Comparison of ENCODE assay signal across 8 mouse cellular contexts in genomic region chr19:6993011-6993770, GRCm38 (mm10). TPM values are rescaled to one million over a fixed set of nuclear protein-coding genes. Genes with fewer than 3 reads are reported as not detected.
DNase-seq lines count a peak whose midpoint lies in the region; ATAC-seq and TF ChIP-seq lines count a peak whose summit lies in the region.

No protein-coding gene starts in this region.

- peak overlapping the region; percentile 84 for H3K4me2 ChIP-seq in hindbrain, embryonic 11.5 days (replicated peaks; ENCODE audit: low read depth, low read length)
- H3K4me2 ChIP-seq in midbrain, embryonic 13.5 days (replicated peaks) = peak overlapping the region; percentile 89

- peak overlapping the region; percentile 18 for H3K27ac ChIP-seq in kidney, adult 2 months (ENCODE audit: insufficient read depth, low read depth, low read length)
- H3K27ac ChIP-seq in cortical plate, adult 2 months (ENCODE audit: insufficient read depth, low read length) = no peak overlapping the region
- H3K27ac ChIP-seq in hindbrain, embryonic 11.5 days (ENCODE audit: low read depth, low read length) = peak overlapping the region; percentile 73
- H3K27ac ChIP-seq in midbrain, embryonic 13.5 days = peak overlapping the region; percentile 52

- TF ChIP-seq CTCF in kidney, adult 2 months (conservative IDR thresholded peaks at IDR 0.05; ENCODE audit: insufficient read depth, insufficient read length, low read depth, low read length) = no peak
- no peak for TF ChIP-seq CTCF in cortical plate, adult 2 months (IDR thresholded peaks at IDR 0.05; ENCODE audit: extremely low read depth, insufficient read depth, low read length)

- no peaks in the 10 kb centered on the region for H3K27me3 ChIP-seq in kidney, adult 2 months (replicated peaks; ENCODE audit: control insufficient read depth, insufficient read depth, low read length)
- H3K27me3 ChIP-seq in hindbrain, embryonic 11.5 days (ENCODE audit: control insufficient read depth, insufficient read depth, low read length) = no peaks in the 10 kb centered on the region
- no peaks in the 10 kb centered on the region for H3K27me3 ChIP-seq in midbrain, embryonic 13.5 days

- H3K9ac ChIP-seq in hindbrain, embryonic 11.5 days (ENCODE audit: low read depth, low read length) = peak overlapping the region; percentile 58
- H3K9ac ChIP-seq in midbrain, embryonic 13.5 days (replicated peaks) = peak overlapping the region; percentile 72

- no peak for TF ChIP-seq POLR2A in kidney, adult 2 months (IDR thresholded peaks at IDR 0.05; ENCODE audit: low read depth, low read length)
- no peak for TF ChIP-seq POLR2A in cortical plate, adult 2 months (IDR thresholded peaks at IDR 0.05; ENCODE audit: extremely low read depth, insufficient read depth, low read length)

- peaks cover 4% of the 10 kb centered on the region; the same call in 1 of the 2 replicates for H3K4me1 ChIP-seq in kidney, adult 2 months (ENCODE audit: control insufficient read depth, insufficient read depth, low read length)
- peaks cover 4% of the 10 kb centered on the region; the same call in 1 of the 2 replicates for H3K4me1 ChIP-seq in cortical plate, adult 2 months (ENCODE audit: control insufficient read depth, insufficient read depth, low read length)
- H3K4me1 ChIP-seq in hindbrain, embryonic 11.5 days (replicated peaks; ENCODE audit: control insufficient read depth, insufficient read depth, low read length) = peaks cover 10% of the 10 kb centered on the region
- H3K4me1 ChIP-seq in midbrain, embryonic 13.5 days (replicated peaks) = peaks cover 47% of the 10 kb centered on the region

- no peaks in the 10 kb centered on the region for H3K36me3 ChIP-seq in kidney, adult 2 months (ENCODE audit: control insufficient read depth, insufficient read depth, low read length)
- H3K36me3 ChIP-seq in hindbrain, embryonic 11.5 days (ENCODE audit: control insufficient read depth, insufficient read depth, low read length) = no peaks in the 10 kb centered on the region
- H3K36me3 ChIP-seq in midbrain, embryonic 13.5 days = peaks cover 6% of the 10 kb centered on the region; the same call in 1 of the 2 replicates

- peak overlapping the region; percentile 39 for H3K4me3 ChIP-seq in kidney, adult 2 months (ENCODE audit: insufficient read depth, low read depth, low read length)
- H3K4me3 ChIP-seq in cortical plate, adult 2 months (ENCODE audit: insufficient read depth, low read length) = peak overlapping the region; percentile 47; the same call in 1 of the 2 replicates
- peak overlapping the region; percentile 43 for H3K4me3 ChIP-seq in hindbrain, embryonic 11.5 days (ENCODE audit: low read depth, low read length)
- peak overlapping the region; percentile 53 for H3K4me3 ChIP-seq in midbrain, embryonic 13.5 days (replicated peaks)

- H3K9me3 ChIP-seq in hindbrain, embryonic 11.5 days (ENCODE audit: control insufficient read depth, low read length) = no peaks in the 10 kb centered on the region
- no peaks in the 10 kb centered on the region for H3K9me3 ChIP-seq in midbrain, embryonic 13.5 days

- WGBS in kidney, adult 2 months = 66% methylated on average over 14 of the region's 14 CpGs
- 63% methylated on average over 14 of the region's 14 CpGs for WGBS in hindbrain, embryonic 11.5 days
- 65% methylated on average over 14 of the region's 14 CpGs for WGBS in midbrain, embryonic 13.5 days

- peak; percentile 1 for DNase-seq in kidney, adult 2 months
- no peak for DNase-seq in kidney, postnatal 36 days
- no peak for DNase-seq in hindbrain, embryonic 11.5 days (ENCODE audit: low spot score)
- no peak for DNase-seq in ovary, adult 18-20 months (ENCODE audit: low spot score)
- DNase-seq in frontal cortex, adult 2 months (ENCODE audit: extremely low spot score in 1 of 2, low spot score in 1 of 2) = no peak
- no peak for DNase-seq in spleen, postnatal 14 days (ENCODE audit: low spot score in 2 of 2)

- ATAC-seq in hindbrain, embryonic 11.5 days (ENCODE audit: low FRiP score) = no peak
- no peak; the same call in 1 of the 2 replicates for ATAC-seq in midbrain, embryonic 13.5 days

RNA-seq across cellular contexts. Expression of gene Dnajc4, which starts 0.8 kb away (rescaled TPM):
- 48.8 and 50.1 TPM in 2 replicates for polyA plus RNA-seq in kidney, adult 2 months (2012; rRNA removed)
- polyA plus RNA-seq in cortical plate, adult 2 months (2012; rRNA removed) = 39.1 and 40.3 TPM in 2 replicates
- 18.8 and 22.5 TPM in 2 replicates for polyA plus RNA-seq in hindbrain, embryonic 11.5 days (2014; fragmentation: Nextera tagmentation; extraction: Ambion mirVana)
- 24.2 and 25.4 TPM in 2 replicates for polyA plus RNA-seq in midbrain, embryonic 13.5 days (2015; fragmentation: Nextera tagmentation; extraction: Ambion mirVana)
- polyA plus RNA-seq in frontal cortex, adult 2 months (2012; rRNA removed) = 36.7 and 39.6 TPM in 2 replicates

RNA-seq across cellular contexts. Expression of gene Nudt22, which starts 2.7 kb away (rescaled TPM):
- polyA plus RNA-seq in kidney, adult 2 months (2012; rRNA removed) = 58.3 and 63.4 TPM in 2 replicates
- 13.4 and 13.9 TPM in 2 replicates for polyA plus RNA-seq in cortical plate, adult 2 months (2012; rRNA removed)
- polyA plus RNA-seq in hindbrain, embryonic 11.5 days (2014; fragmentation: Nextera tagmentation; extraction: Ambion mirVana) = 19.3 and 19.9 TPM in 2 replicates
- polyA plus RNA-seq in midbrain, embryonic 13.5 days (2015; fragmentation: Nextera tagmentation; extraction: Ambion mirVana) = 20.2 and 21.7 TPM in 2 replicates
- polyA plus RNA-seq in frontal cortex, adult 2 months (2012; rRNA removed) = 12.5 and 12.9 TPM in 2 replicates

RNA-seq across cellular contexts. Expression of gene Trpt1, which starts 2.7 kb away (rescaled TPM):
- polyA plus RNA-seq in kidney, adult 2 months (2012; rRNA removed) = 19.3 and 22.5 TPM in 2 replicates
- 24.2 and 25.8 TPM in 2 replicates for polyA plus RNA-seq in cortical plate, adult 2 months (2012; rRNA removed)
- 10.6 and 11.1 TPM in 2 replicates for polyA plus RNA-seq in hindbrain, embryonic 11.5 days (2014; fragmentation: Nextera tagmentation; extraction: Ambion mirVana)
- polyA plus RNA-seq in midbrain, embryonic 13.5 days (2015; fragmentation: Nextera tagmentation; extraction: Ambion mirVana) = 15.6 and 15.8 TPM in 2 replicates
- 24.7 and 25.4 TPM in 2 replicates for polyA plus RNA-seq in frontal cortex, adult 2 months (2012; rRNA removed)

RNA-seq across cellular contexts. Expression of gene Vegfb, which starts 5.7 kb away (rescaled TPM):
- 82.9 and 83.0 TPM in 2 replicates for polyA plus RNA-seq in kidney, adult 2 months (2012; rRNA removed)
- polyA plus RNA-seq in cortical plate, adult 2 months (2012; rRNA removed) = 99.6 and 107 TPM in 2 replicates
- polyA plus RNA-seq in hindbrain, embryonic 11.5 days (2014; fragmentation: Nextera tagmentation; extraction: Ambion mirVana) = 21.4 TPM in 2 replicates
- polyA plus RNA-seq in midbrain, embryonic 13.5 days (2015; fragmentation: Nextera tagmentation; extraction: Ambion mirVana) = 23.2 and 28.3 TPM in 2 replicates
- polyA plus RNA-seq in frontal cortex, adult 2 months (2012; rRNA removed) = 102 and 108 TPM in 2 replicates

RNA-seq across cellular contexts. Expression of gene Fkbp2, which starts 12.9 kb away (rescaled TPM):
- polyA plus RNA-seq in kidney, adult 2 months (2012; rRNA removed) = 96.3 and 136 TPM in 2 replicates
- polyA plus RNA-seq in cortical plate, adult 2 months (2012; rRNA removed) = 215 and 217 TPM in 2 replicates
- polyA plus RNA-seq in hindbrain, embryonic 11.5 days (2014; fragmentation: Nextera tagmentation; extraction: Ambion mirVana) = 73.7 and 79.3 TPM in 2 replicates
- 88.5 and 100 TPM in 2 replicates for polyA plus RNA-seq in midbrain, embryonic 13.5 days (2015; fragmentation: Nextera tagmentation; extraction: Ambion mirVana)
- polyA plus RNA-seq in frontal cortex, adult 2 months (2012; rRNA removed) = 207 and 212 TPM in 2 replicates
